Mouse (Mus musculus) midbrain, embryonic 11.5 days (tissue): ENCODE measurements at regions not wholly inside any gene's neighbourhood (a gene's known extent, or its start where the extent isn't known, plus 50 kb on each side); places are given as distances from the start of the nearest gene placed in this dataset.
"Not testable (repeated sequence)": the region's sequence is repeated elsewhere in the genome, so short reads cannot be mapped to it uniquely, and the experiment has no call there.

Experiments
- ATAC-seq: fragments of 200-750 bp; cut with Nextera tagmentation; 2 replicates; pipeline ENCODE4 v1.8.0; 2017; ENCODE audit warnings: moderate TSS enrichment, moderate library complexity; ENCODE audit not compliant: low FRiP score
- DNase-seq: peaks from one replicate; pipeline ENCODE4 v3.0.0; 2015; ENCODE audit warnings: low spot score; ENCODE audit errors: missing footprints
- H3K27ac ChIP-seq: fragments of 300-500 bp; sonication (generic); 2 replicates; pipeline ENCODE4 v1.5.1; 2014; ENCODE audit warnings: low read depth, low read length
- H3K27me3 ChIP-seq: fragments of 300-500 bp; sonication (generic); 2 replicates; pipeline ENCODE4 v1.6.1; 2014; ENCODE audit warnings: mild to moderate bottlenecking, low read length, moderate library complexity, mixed read lengths; ENCODE audit not compliant: control insufficient read depth, insufficient read depth
- H3K36me3 ChIP-seq: fragments of 300-500 bp; sonication (generic); 2 replicates; pipeline ENCODE4 v1.6.1; 2014; ENCODE audit warnings: mild to moderate bottlenecking, low read length, moderate library complexity, mixed read lengths; ENCODE audit not compliant: control insufficient read depth, insufficient read depth
- H3K4me1 ChIP-seq: fragments of 300-500 bp; sonication (generic); 2 replicates; pipeline ENCODE4 v1.6.1; 2014; ENCODE audit warnings: low read length; ENCODE audit not compliant: control insufficient read depth, insufficient read depth
- H3K4me2 ChIP-seq: fragments of 300-500 bp; sonication (generic); 2 replicates; pipeline ENCODE4 v1.6.1; 2014; ENCODE audit warnings: mild to moderate bottlenecking, moderate library complexity
- H3K4me3 ChIP-seq: fragments of 300-500 bp; sonication (generic); 2 replicates; pipeline ENCODE4 v1.5.1; 2014; ENCODE audit warnings: low read depth, low read length
- H3K9ac ChIP-seq: fragments of 300-500 bp; sonication (generic); 2 replicates; pipeline ENCODE4 v1.6.1; 2014; ENCODE audit warnings: low read length
- H3K9me3 ChIP-seq: fragments of 300-500 bp; sonication (generic); 2 replicates; pipeline ENCODE4 v1.6.1; 2016; ENCODE audit warnings: low read length; ENCODE audit not compliant: control insufficient read depth
- WGBS: fragments of 180-500 bp; shearing (Covaris S2); extraction: QIAGEN DNeasy Blood & Tissue Kit; methylation state at CpG from one replicate; pipeline ENCODE4 v1.1.7; 2014; 5-methylcytosine and 5-hydroxymethylcytosine counted together

GRCm38 (mm10) chr3:16751764-16752485 lies 745.7 kb upstream of the Gm5150 start:
- Histone ChIP-seq H3K27me3 (no peaks in the 10 kb centered on the region), H3K36me3 (no peaks in the 10 kb centered on the region), H3K9ac (no peak overlapping the region), H3K4me3 (no peak overlapping the region), H3K27ac (no peak overlapping the region), H3K4me1 (no peaks in the 10 kb centered on the region), H3K4me2 (no peak overlapping the region), H3K9me3 (no peaks in the 10 kb centered on the region)
- WGBS: 80% methylated on average over 7 of the region's 7 CpGs
- ATAC-seq: no peak
- no peak for DNase-seq

- Histone ChIP-seq H3K27me3 (no peaks in the 10 kb centered on the region), H3K4me3 (no peak overlapping the region), H3K36me3 (no peaks in the 10 kb centered on the region), H3K9me3 (no peaks in the 10 kb centered on the region), H3K4me2 (no peak overlapping the region), H3K4me1 (no peaks in the 10 kb centered on the region), H3K9ac (no peak overlapping the region), H3K27ac (no peak overlapping the region)
- DNase-seq (peak; percentile 73), ATAC-seq (no peak)
- 68% methylated on average over 5 of the region's 5 CpGs for WGBS
Observed at GRCm38 (mm10) chr3:16733936-16734330, 727.7 kb upstream of the Gm5150 start.

GRCm38 (mm10) chr3:16733295-16733935 lies 727.2 kb upstream of the Gm5150 start:
- H3K27ac ChIP-seq: no peak overlapping the region

GRCm38 (mm10) chr3:16724371-16725100 lies 718.3 kb upstream of the Gm5150 start:
- H3K4me2 ChIP-seq, H3K27ac ChIP-seq, H3K27me3 ChIP-seq, H3K9ac ChIP-seq, H3K4me3 ChIP-seq, H3K9me3 ChIP-seq, DNase-seq, H3K36me3 ChIP-seq, ATAC-seq, H3K4me1 ChIP-seq: not testable (repeated sequence)
- WGBS: 83% methylated on average over 6 of the region's 6 CpGs

More at GRCm38 (mm10) chr3:16733295-16733935, 727.2 kb upstream of the Gm5150 start:
- no peak overlapping the region for H3K4me3 ChIP-seq
- H3K36me3 ChIP-seq: no peaks in the 10 kb centered on the region
- no peaks in the 10 kb centered on the region for H3K27me3 ChIP-seq
- no peak overlapping the region for H3K4me2 ChIP-seq
- 70% methylated on average over 2 of the region's 2 CpGs for WGBS
- DNase-seq (peak; percentile 60), ATAC-seq (peak; percentile 76; the same call in 1 of the 2 replicates)
- H3K9ac ChIP-seq: no peak overlapping the region
- no peaks in the 10 kb centered on the region for H3K4me1 ChIP-seq
- H3K9me3 ChIP-seq: no peaks in the 10 kb centered on the region

GRCm38 (mm10) chr3:16723631-16724030 lies 717.4 kb upstream of the Gm5150 start:
- Histone ChIP-seq H3K9me3 (no peaks in the 10 kb centered on the region), H3K4me1 (no peaks in the 10 kb centered on the region), H3K27me3 (no peaks in the 10 kb centered on the region), H3K36me3 (no peaks in the 10 kb centered on the region), H3K4me2 (no peak overlapping the region), H3K4me3 (no peak overlapping the region), H3K9ac (no peak overlapping the region), H3K27ac (no peak overlapping the region)
- no peak for ATAC-seq
- WGBS: 89% methylated on average over 1 of the region's 1 CpGs
- DNase-seq: no peak

- no peak for DNase-seq
- Histone ChIP-seq H3K4me3 (no peak overlapping the region), H3K36me3 (no peaks in the 10 kb centered on the region), H3K27me3 (no peaks in the 10 kb centered on the region), H3K4me1 (no peaks in the 10 kb centered on the region), H3K27ac (no peak overlapping the region), H3K9me3 (no peaks in the 10 kb centered on the region), H3K9ac (no peak overlapping the region), H3K4me2 (no peak overlapping the region)
- WGBS: 50% methylated on average over 1 of the region's 1 CpGs
- ATAC-seq: no peak
Observed at GRCm38 (mm10) chr3:16690955-16691354, 684.7 kb upstream of the Gm5150 start.

GRCm38 (mm10) chr3:16688973-16689372 lies 682.7 kb upstream of the Gm5150 start:
- no peak overlapping the region for H3K4me3 ChIP-seq
- no peak for ATAC-seq
- no peak for DNase-seq

GRCm38 (mm10) chr3:16657566-16657965 lies 651.3 kb upstream of the Gm5150 start:
- WGBS: 78% methylated on average over 1 of the region's 1 CpGs
- no peak overlapping the region for H3K27ac ChIP-seq
- H3K4me3 ChIP-seq: no peak overlapping the region
- no peak overlapping the region for H3K9ac ChIP-seq
- H3K36me3 ChIP-seq: no peaks in the 10 kb centered on the region
- H3K9me3 ChIP-seq: no peaks in the 10 kb centered on the region
- no peaks in the 10 kb centered on the region for H3K4me1 ChIP-seq
- DNase-seq: no peak
- no peak overlapping the region for H3K4me2 ChIP-seq
- no peaks in the 10 kb centered on the region for H3K27me3 ChIP-seq
- ATAC-seq: no peak

More at GRCm38 (mm10) chr3:16688973-16689372, 682.7 kb upstream of the Gm5150 start:
- Histone ChIP-seq H3K27me3 (no peaks in the 10 kb centered on the region), H3K9ac (no peak overlapping the region), H3K4me2 (no peak overlapping the region), H3K27ac (no peak overlapping the region), H3K9me3 (no peaks in the 10 kb centered on the region), H3K36me3 (no peaks in the 10 kb centered on the region), H3K4me1 (no peaks in the 10 kb centered on the region)
- WGBS: 76% methylated on average over 1 of the region's 1 CpGs
